12 mouse cellular contexts compared by ENCODE assay signal in the genomic region with DNA sequence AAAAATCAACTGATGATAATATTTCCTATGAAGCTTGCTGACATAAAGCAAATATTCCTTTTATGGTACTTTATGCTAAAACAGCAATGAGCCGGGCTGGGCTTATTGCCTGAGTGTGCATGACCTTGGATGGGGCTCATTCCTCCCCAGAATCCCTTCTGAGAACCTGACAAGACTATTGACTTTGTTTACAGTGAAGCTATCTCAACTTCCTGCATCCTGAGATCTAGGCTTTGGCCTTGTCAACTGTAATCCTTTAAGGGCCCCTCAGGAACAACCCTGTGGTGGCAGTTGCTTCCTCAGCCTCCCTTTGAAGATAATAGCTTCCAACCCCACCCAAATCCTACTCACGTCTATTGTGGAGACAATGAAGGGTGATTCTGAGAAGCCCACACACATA.
"Had no signal": no experiment of that assay in that cellular context is flagged by ENCODE, and none has a peak within 500 bp of the region (broad histone marks: within the 10 kb centered on the region; RNA-seq: fewer than 3 reads in every experiment).

No protein-coding gene starts in this region.

- H3K4me3 ChIP-seq: kidney, embryonic 15.5 days; left cerebral cortex, adult 2 months; limb, embryonic 15.5 days; liver, embryonic 13.5 days; midbrain, embryonic 12.5 days; myocyte; neural tube, embryonic 15.5 days had no signal

- H3K27me3 ChIP-seq: kidney, embryonic 15.5 days; limb, embryonic 15.5 days; liver, embryonic 13.5 days; midbrain, embryonic 12.5 days; neural tube, embryonic 15.5 days had no signal

- H3K9ac ChIP-seq: kidney, embryonic 15.5 days; limb, embryonic 15.5 days; liver, embryonic 13.5 days; midbrain, embryonic 12.5 days; neural tube, embryonic 15.5 days had no signal

- H3K9me3 ChIP-seq: kidney, embryonic 15.5 days; limb, embryonic 15.5 days; liver, embryonic 13.5 days; midbrain, embryonic 12.5 days; neural tube, embryonic 15.5 days had no signal

- H3K4me2 ChIP-seq: kidney, embryonic 15.5 days; limb, embryonic 15.5 days; liver, embryonic 13.5 days; midbrain, embryonic 12.5 days; neural tube, embryonic 15.5 days had no signal

- H3K36me3 ChIP-seq: kidney, embryonic 15.5 days; limb, embryonic 15.5 days; liver, embryonic 13.5 days; midbrain, embryonic 12.5 days; neural tube, embryonic 15.5 days had no signal

- H3K27ac ChIP-seq: left cerebral cortex, adult 2 months; liver, embryonic 13.5 days had no signal

- DNase-seq: kidney, adult 18-20 months; kidney, postnatal 14 days; liver, embryonic 13.5 days; lung, postnatal 14 days; thymus, adult 2 months; thymus, postnatal 36 days had no signal
